Mouse (Mus musculus) CH12.LX (cell line): Measurements from ENCODE around the gene Ube2g1. TPM values are rescaled to one million over a fixed set of nuclear protein-coding genes. Genes with fewer than 3 reads are reported as not detected.

Experiments used
- DNase-seq: peaks from one replicate; pipeline ENCODE4 v3.0.0-alpha.2; 2013; ENCODE audit errors: extremely low read depth
- H3K27ac ChIP-seq: 2 replicates; pipeline ENCODE4 v1.5.1; 2012; ENCODE audit warnings: low read depth, mild to moderate bottlenecking, control low read depth, moderate library complexity; ENCODE audit not compliant: insufficient read depth
- H3K27me3 ChIP-seq: replicated peaks from 2 replicates; pipeline ENCODE3; 2012; ENCODE audit warnings: inconsistent platforms
- H3K36me3 ChIP-seq, 2 experiments: replicated peaks in 1 of 2; 2 replicates each; pipeline versions ENCODE3 to v1.6.1; 2012; ENCODE audit warnings: inconsistent platforms in 1 of 2, low read length in 1 of 2, mild to moderate bottlenecking in 1 of 2, mixed read lengths in 1 of 2, moderate library complexity in 1 of 2; ENCODE audit not compliant: control insufficient read depth in 1 of 2, insufficient read depth in 1 of 2
- H3K4me1 ChIP-seq, 2 experiments: 2 replicates each; pipeline ENCODE4 v1.6.1; 2012; ENCODE audit warnings: inconsistent platforms in 1 of 2, moderate library complexity in 1 of 2; ENCODE audit not compliant: insufficient read depth in 2 of 2, control insufficient read depth in 1 of 2
- H3K4me2 ChIP-seq: 2 replicates; pipeline ENCODE4 v1.6.1; 2012; ENCODE audit warnings: low read depth, mild to moderate bottlenecking, control low read depth; ENCODE audit not compliant: poor library complexity, insufficient read depth, severe bottlenecking
- H3K4me3 ChIP-seq, 3 experiments: fragments of 150-350 bp in 1 of 3; sonication (generic) in 1 of 3; replicated peaks in 1 of 3; 2 replicates each; pipeline versions ENCODE3 to v1.5.1; 2011 to 2012; ENCODE audit warnings: low read depth in 2 of 3, low read length in 2 of 3, mild to moderate bottlenecking in 2 of 3, moderate library complexity in 2 of 3, control low read depth in 1 of 3, improper control_type of control experiment in 1 of 3, inconsistent platforms in 1 of 3, mixed read lengths in 1 of 3; ENCODE audit not compliant: poor library complexity in 1 of 3
- H3K79me2 ChIP-seq: replicated peaks from 2 replicates; pipeline ENCODE4 v1.6.1; 2012; ENCODE audit warnings: mild to moderate bottlenecking, moderate library complexity; ENCODE audit not compliant: control insufficient read depth, poor library complexity, insufficient read depth, severe bottlenecking; ENCODE audit errors: extremely low read depth
- H3K9ac ChIP-seq: 2 replicates; pipeline ENCODE4 v1.6.1; 2012; ENCODE audit warnings: low read depth, mild to moderate bottlenecking, control low read depth, moderate library complexity; ENCODE audit not compliant: insufficient read depth
- H3K9me3 ChIP-seq: replicated peaks from 2 replicates; pipeline ENCODE3; 2012; ENCODE audit warnings: low read length, inconsistent platforms, mixed read lengths
- BHLHE40 ChIP-seq: IDR thresholded peaks from 2 replicates; pipeline ENCODE4 v1.6.1; 2011; ENCODE audit warnings: mild to moderate bottlenecking, low read depth, low read length, improper control_type of control experiment
- E2F4 ChIP-seq: IDR thresholded peaks from 2 replicates; pipeline ENCODE4 v1.6.1; 2011; ENCODE audit warnings: low read depth, low read length, improper control_type of control experiment; ENCODE audit not compliant: insufficient replicate concordance
- ELF1 ChIP-seq: IDR thresholded peaks from 2 replicates; pipeline ENCODE4 v1.6.1; 2014; ENCODE audit warnings: low read depth, mild to moderate bottlenecking, inconsistent platforms, low read length, improper control_type of control experiment
- ETS1 ChIP-seq: conservative IDR thresholded peaks from 2 replicates; pipeline ENCODE4 v1.6.1; 2012; ENCODE audit warnings: low read depth, mild to moderate bottlenecking, inconsistent platforms, low read length, improper control_type of control experiment, moderate library complexity
- GABPA ChIP-seq: IDR thresholded peaks from 2 replicates; pipeline ENCODE4 v1.6.1; 2012; ENCODE audit warnings: low read depth, low read length, improper control_type of control experiment, inconsistent platforms; ENCODE audit not compliant: insufficient replicate concordance
- HCFC1 ChIP-seq: IDR thresholded peaks from 2 replicates; pipeline ENCODE4 v1.6.1; 2012; ENCODE audit warnings: low read depth, mild to moderate bottlenecking, inconsistent platforms, low read length, improper control_type of control experiment
- MAFK ChIP-seq: IDR thresholded peaks from 2 replicates; pipeline ENCODE4 v1.6.1; 2011; ENCODE audit warnings: low read length, improper control_type of control experiment; ENCODE audit not compliant: insufficient replicate concordance
- MXI1 ChIP-seq: IDR thresholded peaks from 2 replicates; pipeline ENCODE4 v1.6.1; 2011; ENCODE audit warnings: mild to moderate bottlenecking, low read depth, low read length, improper control_type of control experiment
- MYC ChIP-seq: IDR thresholded peaks from 2 replicates; pipeline ENCODE4 v1.6.1; 2011; ENCODE audit warnings: low read depth, mild to moderate bottlenecking, improper control_type of control experiment, low read length
- NELFE ChIP-seq: IDR thresholded peaks from 2 replicates; pipeline ENCODE4 v1.6.1; 2011; ENCODE audit warnings: low read depth, low read length, improper control_type of control experiment
- POLR2A ChIP-seq: IDR thresholded peaks from 2 replicates; pipeline ENCODE4 v1.6.1; 2011; ENCODE audit warnings: low read depth, mild to moderate bottlenecking, improper control_type of control experiment, low read length
- POLR2AphosphoS2 ChIP-seq: IDR thresholded peaks from 2 replicates; pipeline ENCODE4 v1.6.1; 2011; ENCODE audit warnings: low read depth, low read length, improper control_type of control experiment
- TBP ChIP-seq: conservative IDR thresholded peaks from 2 replicates; pipeline ENCODE4 v1.6.1; 2011; ENCODE audit warnings: low read depth, low read length, improper control_type of control experiment
- UBTF ChIP-seq: IDR thresholded peaks from 2 replicates; pipeline ENCODE4 v1.6.1; 2012; ENCODE audit warnings: low read depth, mild to moderate bottlenecking, inconsistent platforms, low read length, improper control_type of control experiment, moderate library complexity
- USF2 ChIP-seq: conservative IDR thresholded peaks from 2 replicates; pipeline ENCODE4 v1.6.1; 2011; ENCODE audit warnings: low read depth, low read length, improper control_type of control experiment
- ZMIZ1 ChIP-seq: IDR thresholded peaks from 2 replicates; pipeline ENCODE4 v1.6.1; 2012; ENCODE audit warnings: low read depth, mild to moderate bottlenecking, inconsistent platforms, low read length, improper control_type of control experiment
- ZNF384 ChIP-seq: IDR thresholded peaks from 2 replicates; pipeline ENCODE4 v1.6.1; 2012; ENCODE audit warnings: low read depth, low read length, improper control_type of control experiment, inconsistent platforms
- dilution Hi-C: fragments of 300-500 bp; cut with MboI; formaldehyde crosslinking; loops from 2 replicates; pipeline ENCODE4 v1.14.3; 2020; ENCODE audit warnings: low sequenced_read_pairs; ENCODE audit not compliant: extremely low pct_unique_long_range_greater_than_20kb, extremely low pct_ligation_motif_present
- in situ Hi-C: fragments of 300-500 bp; cut with MboI; formaldehyde crosslinking; loops from 3 replicates; pipeline ENCODE4 v1.14.3; 2019; ENCODE audit warnings: low sequenced_read_pairs, low pct_ligation_motif_present, low pct_unique_long_range_greater_than_20kb, mixed read lengths
- polyA plus RNA-seq: library from polyadenylated mRNA; unstranded; fragments of >175 nt; gene quantifications from 2 replicates; pipeline ENCODE4 v1.2.1, GENCODE M21; 2012; ENCODE audit warnings: low read depth; ENCODE audit not compliant: insufficient read length
- total RNA-seq, 2 experiments: library from RNA; depleted of rRNA; stranded (reverse); fragments of 300-350 nt in 1 of 2; fragments of >200 nt in 1 of 2; gene quantifications; 2 replicates each; pipeline ENCODE4 v1.2.3; 2012 to 2014

Ube2g1 gene
- total and polyA plus RNA-seq, 3 experiments, result 34.5 to 74.4 (median 73.8) TPM

- dilution Hi-C loops (no loop called here), in situ Hi-C loops (no loop called here)
- TF ChIP-seq HCFC1 (no peak), UBTF (no peak), POLR2AphosphoS2 (no peak), ZMIZ1 (no peak), USF2 (no peak), MAFK (no peak), BHLHE40 (no peak), MXI1 (no peak)
- Histone ChIP-seq H3K4me1 (peaks cover 4 to 9% of the 10 kb centered on the region in 2 experiments), H3K4me3 (no peak overlapping the region), H3K27ac (no peak overlapping the region), H3K4me2 (no peak overlapping the region), H3K79me2 (peaks cover 8% of the 10 kb centered on the region), H3K9me3 (no peaks in the 10 kb centered on the region), H3K36me3 (peaks cover 19 to 56% of the 10 kb centered on the region in 2 experiments), H3K9ac (no peak overlapping the region), H3K27me3 (no peaks in the 10 kb centered on the region)
- DNase-seq, result no peak
Measured at GRCm38 (mm10) chr11:72680726-72681125, 73.6 kb downstream of the Ube2g1 start.

- in situ Hi-C loops (no loop called here), dilution Hi-C loops (no loop called here)
- H3K9ac ChIP-seq, result no peak overlapping the region
- no peaks in the 10 kb centered on the region; the same call in 1 of the 2 replicates for H3K79me2 ChIP-seq
- no peak for DNase-seq
- no peaks in the 10 kb centered on the region for H3K9me3 ChIP-seq
- H3K4me3 ChIP-seq, result no peak overlapping the region
- peaks cover 19 to 63% of the 10 kb centered on the region in 2 experiments for H3K36me3 ChIP-seq
- TF ChIP-seq MYC (no peak), MAFK (no peak), TBP (no peak), POLR2AphosphoS2 (no peak), NELFE (no peak)
- H3K27me3 ChIP-seq, result no peaks in the 10 kb centered on the region
- H3K27ac ChIP-seq, result no peak overlapping the region
- peaks cover under 1 to 8% of the 10 kb centered on the region in 2 experiments; a peak in 3 of 4 replicates for H3K4me1 ChIP-seq
- H3K4me2 ChIP-seq, result no peak overlapping the region
Measured at GRCm38 (mm10) chr11:72683402-72683801, 76.3 kb downstream of the Ube2g1 start.

GRCm38 (mm10) chr11:72686697-72687096 is 79.6 kb downstream of the Ube2g1 start:
- no peaks in the 10 kb centered on the region for H3K27me3 ChIP-seq
- peaks cover 5 to 21% of the 10 kb centered on the region in 2 experiments; a peak in 3 of 4 replicates for H3K4me1 ChIP-seq
- H3K9ac ChIP-seq, result no peak overlapping the region
- H3K4me3 ChIP-seq, result no peak overlapping the region
- no peaks in the 10 kb centered on the region for H3K9me3 ChIP-seq
- TF ChIP-seq USF2 (no peak), GABPA (no peak), NELFE (no peak), ELF1 (no peak), ZMIZ1 (no peak), HCFC1 (no peak), ETS1 (no peak), MYC (no peak), UBTF (no peak), E2F4 (no peak), MAFK (no peak), MXI1 (no peak), POLR2A (no peak), ZNF384 (no peak)
- H3K4me2 ChIP-seq, result no peak overlapping the region
- DNase-seq, result no peak
- H3K79me2 ChIP-seq, result peaks cover 18% of the 10 kb centered on the region
- dilution Hi-C loops (no loop called here), in situ Hi-C loops (no loop called here)
- no peak overlapping the region for H3K27ac ChIP-seq
- peaks cover 11 to 48% of the 10 kb centered on the region in 2 experiments for H3K36me3 ChIP-seq
